In the genomic region with DNA sequence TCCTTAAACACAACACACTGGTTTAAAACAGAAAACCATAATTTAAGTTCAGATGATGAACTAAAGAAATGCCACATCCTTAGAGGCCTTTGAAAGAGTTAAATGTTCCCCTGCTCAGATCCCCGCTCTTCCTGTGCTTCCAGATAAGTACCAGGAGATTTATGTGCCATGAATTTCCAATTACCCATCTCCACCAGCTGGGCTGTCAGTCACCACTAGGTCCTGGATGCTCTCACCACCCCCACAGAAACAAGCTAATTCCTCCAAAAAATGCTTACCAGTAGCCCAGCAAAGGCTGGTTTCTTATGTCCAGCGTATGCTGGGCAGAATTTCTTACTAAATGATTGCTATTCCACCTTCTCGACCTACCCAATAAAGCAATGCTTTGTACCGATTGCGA, we compare ENCODE assay signal across 16 mouse cellular contexts.
DNase-seq lines count a peak whose midpoint lies in the region; ATAC-seq and TF ChIP-seq lines count a peak whose summit lies in the region.
"Had no signal": no experiment of that assay in that cellular context is flagged by ENCODE, and none has a peak within 500 bp of the region (broad histone marks: within the 10 kb centered on the region; RNA-seq: fewer than 3 reads in every experiment).

No protein-coding gene starts in this region.

- DNase-seq in left cerebral cortex, postnatal 4 days = peak; percentile 2
- DNase-seq in left cerebral cortex, adult 2 months (ENCODE audit: extremely low spot score in 1 of 2, low spot score in 2 of 2) = no peak
- DNase-seq in embryo, embryonic 9.5 days (ENCODE audit: extremely low spot score) = peak; percentile 24
- no peak for DNase-seq in thymus, postnatal 14 days
- no peak for DNase-seq in liver, postnatal 0 days
- DNase-seq: adrenal gland, postnatal 25 days; cerebellum, adult 9-11 months; gastrocnemius, postnatal 25 days; heart, postnatal 14 days; liver, embryonic 13.5 days; thymus, postnatal 25 days had no signal

- H3K27me3 ChIP-seq in hindbrain, embryonic 15.5 days = no peaks in the 10 kb centered on the region
- no peaks in the 10 kb centered on the region for H3K27me3 ChIP-seq in midbrain, embryonic 16.5 days (ENCODE audit: control insufficient read depth, insufficient read depth, low read depth, low read length)
- no peaks in the 10 kb centered on the region for H3K27me3 ChIP-seq in liver, postnatal 0 days (ENCODE audit: insufficient read depth, low read length)
- H3K27me3 ChIP-seq: liver, embryonic 13.5 days had no signal

- H3K9ac ChIP-seq in hindbrain, embryonic 15.5 days = no peak overlapping the region
- 0 out of 2 replicates have a peak overlapping the region, but pooled peaks have one; percentile 2 for H3K9ac ChIP-seq in midbrain, embryonic 16.5 days (ENCODE audit: low read depth, low read length)
- no peak overlapping the region for H3K9ac ChIP-seq in liver, postnatal 0 days (replicated peaks)
- H3K9ac ChIP-seq: liver, embryonic 13.5 days had no signal

- no peak overlapping the region for H3K4me3 ChIP-seq in left cerebral cortex, adult 2 months
- H3K4me3 ChIP-seq in hindbrain, embryonic 15.5 days = no peak overlapping the region
- no peak overlapping the region for H3K4me3 ChIP-seq in midbrain, embryonic 16.5 days (ENCODE audit: low read depth, low read length)
- no peak overlapping the region for H3K4me3 ChIP-seq in liver, postnatal 0 days (ENCODE audit: low read depth, low read length)
- H3K4me3 ChIP-seq: embryonic facial prominence, embryonic 10.5 days; liver, embryonic 13.5 days had no signal

- TF ChIP-seq CTCF in left cerebral cortex, adult 2 months (IDR thresholded peaks at IDR 0.05) = no peak
- no peak for TF ChIP-seq CTCF in liver, postnatal 0 days (IDR thresholded peaks at IDR 0.05; ENCODE audit: low read depth)

- intact Hi-C loops in left cerebral cortex, postnatal 4 days (cut with DNase I) = no loop called here
- intact Hi-C loops in left cerebral cortex, adult 2 months (cut with DNase I) = no loop called here

- no peak overlapping the region for H3K27ac ChIP-seq in left cerebral cortex, adult 2 months
- H3K27ac ChIP-seq in hindbrain, embryonic 15.5 days (replicated peaks) = 0 out of 2 replicates have a peak overlapping the region, but pooled peaks have one; percentile 20
- H3K27ac ChIP-seq in midbrain, embryonic 16.5 days (ENCODE audit: low read length) = peak overlapping the region; percentile 38; the same call in 1 of the 2 replicates
- H3K27ac ChIP-seq in liver, postnatal 0 days (ENCODE audit: low read depth) = no peak overlapping the region
- H3K27ac ChIP-seq: embryonic facial prominence, embryonic 10.5 days; liver, embryonic 13.5 days had no signal

- H3K4me1 ChIP-seq in hindbrain, embryonic 15.5 days (replicated peaks) = peaks cover 10% of the 10 kb centered on the region
- H3K4me1 ChIP-seq in midbrain, embryonic 16.5 days (ENCODE audit: control insufficient read depth, insufficient read depth, low read length) = peaks cover 10% of the 10 kb centered on the region
- H3K4me1 ChIP-seq in liver, postnatal 0 days (ENCODE audit: insufficient read depth) = no peaks in the 10 kb centered on the region
- H3K4me1 ChIP-seq: liver, embryonic 13.5 days had no signal

- TF ChIP-seq EP300 in liver, postnatal 0 days (IDR thresholded peaks at IDR 0.05; ENCODE audit: low read depth) = no peak

- H3K4me2 ChIP-seq in hindbrain, embryonic 15.5 days = no peak overlapping the region
- no peak overlapping the region for H3K4me2 ChIP-seq in midbrain, embryonic 16.5 days (ENCODE audit: low read length)
- no peak overlapping the region for H3K4me2 ChIP-seq in liver, postnatal 0 days (ENCODE audit: low read depth, low read length)
- H3K4me2 ChIP-seq: heart, embryonic 11.5 days; liver, embryonic 13.5 days had no signal

- H3K9me3 ChIP-seq in hindbrain, embryonic 15.5 days = no peaks in the 10 kb centered on the region
- H3K9me3 ChIP-seq in midbrain, embryonic 16.5 days (replicated peaks; ENCODE audit: control insufficient read depth, low read length, poor library complexity, severe bottlenecking) = no peaks in the 10 kb centered on the region
- no peaks in the 10 kb centered on the region for H3K9me3 ChIP-seq in liver, postnatal 0 days (ENCODE audit: low read length)
- H3K9me3 ChIP-seq: embryonic facial prominence, embryonic 10.5 days; liver, embryonic 13.5 days had no signal

- H3K36me3 ChIP-seq in hindbrain, embryonic 15.5 days = no peaks in the 10 kb centered on the region
- no peaks in the 10 kb centered on the region for H3K36me3 ChIP-seq in midbrain, embryonic 16.5 days (ENCODE audit: control insufficient read depth, insufficient read depth, low read length)
- H3K36me3 ChIP-seq in liver, postnatal 0 days (replicated peaks; ENCODE audit: insufficient read depth, low read length) = no peaks in the 10 kb centered on the region
- H3K36me3 ChIP-seq: embryonic facial prominence, embryonic 10.5 days; liver, embryonic 13.5 days had no signal

- 39% methylated on average over 5 of the region's 5 CpGs for WGBS in hindbrain, embryonic 15.5 days
- 50% methylated on average over 5 of the region's 5 CpGs for WGBS in midbrain, embryonic 16.5 days
- WGBS in liver, postnatal 0 days (ENCODE audit: insufficient replicate concordance) = 76% methylated on average over 5 of the region's 5 CpGs

- no peak for ATAC-seq in hindbrain, embryonic 15.5 days (ENCODE audit: low FRiP score, low read depth)
- ATAC-seq in midbrain, embryonic 16.5 days = peak; percentile 16; the same call in 1 of the 2 replicates
- ATAC-seq in liver, postnatal 0 days = no peak
- ATAC-seq: lung, postnatal 0 days had no signal

Comparison
In these comparisons a context has a peak if more than half of its experiments do, and no peak if none do; other contexts are left out.
1. DNase-seq: peak in left cerebral cortex, postnatal 4 days (single experiment) and embryo, embryonic 9.5 days (single experiment); none in left cerebral cortex, adult 2 months (0 of 2), thymus, postnatal 14 days (single experiment) and liver, postnatal 0 days (single experiment).
2. H3K27ac ChIP-seq: peak in hindbrain, embryonic 15.5 days (single experiment) and midbrain, embryonic 16.5 days (single experiment); none in left cerebral cortex, adult 2 months (single experiment) and liver, postnatal 0 days (single experiment).